Mouse (Mus musculus) kidney, postnatal 4 days (tissue): ENCODE measurements around the gene Btbd35f1.
"Not testable (repeated sequence)": the region's sequence is repeated elsewhere in the genome, so short reads cannot be mapped to it uniquely, and the experiment has no call there.

Source experiments
- DNase-seq, 2 experiments: peaks; one replicate each; pipeline ENCODE4 v3.0.0; 2021; ENCODE audit warnings: mixed read lengths in 2 of 2

Gene Btbd35f1

GRCm38 (mm10) chrX:32559755-32560154, at the start of gene Btbd35f1:
Gene Btbd35f1 (plus strand): TSS chrX:32560055.
- not testable (repeated sequence) for DNase-seq

DNA sequence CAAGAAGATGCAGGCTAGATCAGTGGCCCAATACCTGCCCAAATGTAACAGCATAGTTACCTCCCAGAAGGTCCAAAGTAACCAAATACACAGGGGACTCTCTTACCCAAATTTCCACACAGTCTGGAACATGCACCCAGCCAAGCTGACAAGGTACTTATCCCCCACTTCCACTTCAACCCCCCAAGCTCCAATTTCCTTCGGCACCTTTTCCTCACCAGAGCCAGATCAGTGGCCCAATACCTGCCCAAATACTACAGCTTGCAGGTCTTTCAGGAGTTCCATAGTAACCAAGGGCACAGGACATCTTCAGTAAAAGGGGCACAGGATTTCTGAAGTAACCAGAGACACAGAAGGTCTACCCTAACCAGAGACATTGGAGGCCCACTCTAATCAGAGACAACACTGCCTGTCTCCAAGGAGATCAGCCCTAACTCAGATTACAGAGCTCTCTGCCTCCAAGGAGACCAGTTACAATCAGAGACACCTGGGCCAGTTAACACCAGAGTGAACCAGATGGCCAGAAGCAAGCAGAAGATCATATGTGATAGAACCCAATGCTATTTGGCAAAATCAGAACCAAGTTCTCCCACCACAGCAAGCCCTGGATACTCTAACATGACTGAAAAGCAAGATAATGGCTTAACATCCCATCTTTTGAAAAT, 31.2 kb downstream of the Btbd35f1 start:
- DNase-seq: not testable (repeated sequence)

DNA sequence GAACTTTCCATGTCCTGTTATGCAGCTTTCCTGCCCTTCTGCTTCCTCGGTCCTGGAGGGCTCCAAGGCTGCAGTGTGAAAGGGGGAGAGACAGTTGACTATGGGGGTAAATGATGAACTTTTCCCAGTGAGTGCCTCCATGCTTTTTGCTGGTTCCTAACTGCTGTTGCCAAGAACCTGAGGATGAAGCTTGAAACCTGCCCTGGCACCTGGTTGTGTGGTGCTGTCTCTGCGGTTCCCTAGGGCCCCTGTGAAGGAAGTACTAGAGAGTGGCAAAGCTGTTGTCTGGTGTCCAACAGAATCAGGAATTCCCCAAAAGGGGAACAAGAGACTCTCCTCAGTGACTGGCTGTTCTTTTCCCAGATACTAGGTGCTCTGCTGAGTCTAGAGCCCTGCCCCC, 41.2 kb downstream of the Btbd35f1 start:
- not testable (repeated sequence) for DNase-seq

GRCm38 (mm10) chrX:32601425-32601824, 41.6 kb downstream of the Btbd35f1 start:
- not testable (repeated sequence) for DNase-seq
